Mouse (Mus musculus) bone marrow, adult 2 months (tissue): ENCODE results near the gene Cdon.

Experiments
- CTCF ChIP-seq: fragments of 200-500 bp; IDR thresholded peaks from 2 replicates; pipeline ENCODE4 v1.5.1; 2011; ENCODE audit warnings: low read length, control low read depth; ENCODE audit not compliant: control insufficient read depth, insufficient read depth
- POLR2A ChIP-seq: fragments of 200-500 bp; IDR thresholded peaks from 2 replicates; pipeline ENCODE4 v1.6.1; 2011; ENCODE audit warnings: low read depth, mild to moderate bottlenecking, control low read depth, low read length, borderline replicate concordance; ENCODE audit not compliant: control insufficient read depth

DNA sequence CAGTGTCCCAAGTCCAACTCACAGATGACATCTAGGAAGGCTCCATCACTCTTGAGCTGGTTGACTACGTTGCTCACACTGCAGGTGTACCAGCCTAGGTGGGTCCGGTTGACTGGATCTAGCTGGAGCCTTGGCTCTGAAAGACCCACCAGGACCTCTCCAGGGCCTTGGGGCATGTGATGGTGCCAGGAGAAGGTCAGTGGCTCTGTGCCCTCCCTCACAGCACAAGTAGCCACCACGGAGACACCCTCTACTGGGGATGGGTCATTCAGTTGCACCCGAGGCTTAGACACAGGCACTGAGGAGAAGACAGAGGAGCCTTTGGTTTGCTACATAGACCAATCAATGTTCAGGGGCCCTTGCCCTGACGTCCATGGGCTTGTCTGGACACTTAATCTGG, 95.3 kb downstream of the Cdon start:
- no peak for TF ChIP-seq POLR2A
- no peak for TF ChIP-seq CTCF
